Mouse (Mus musculus) bone marrow, adult 2 months (tissue): ENCODE results near the gene Dusp10. TPM values are rescaled to one million over a fixed set of nuclear protein-coding genes. Genes with fewer than 3 reads are reported as not detected.
A peak's percentile ranks its signal among the peaks of the same experiment; 100 is the strongest.

Source experiments
- H3K27ac ChIP-seq: fragments of 200-500 bp; 2 replicates; pipeline ENCODE4 v1.5.1; 2012; ENCODE audit warnings: low read depth, mild to moderate bottlenecking, control low read depth, inconsistent platforms, low read length; ENCODE audit not compliant: control insufficient read depth, poor library complexity, insufficient read depth
- H3K4me1 ChIP-seq: fragments of 200-500 bp; 2 replicates; pipeline ENCODE4 v1.6.1; 2011; ENCODE audit warnings: low read length; ENCODE audit not compliant: control insufficient read depth, insufficient read depth
- H3K4me3 ChIP-seq: fragments of 200-500 bp; replicated peaks from 2 replicates; pipeline ENCODE3; 2011; ENCODE audit warnings: mild to moderate bottlenecking, low read depth, low read length, control low read depth; ENCODE audit not compliant: control insufficient read depth
- CTCF ChIP-seq: fragments of 200-500 bp; IDR thresholded peaks from 2 replicates; pipeline ENCODE4 v1.5.1; 2011; ENCODE audit warnings: low read length, control low read depth; ENCODE audit not compliant: control insufficient read depth, insufficient read depth
- POLR2A ChIP-seq: fragments of 200-500 bp; IDR thresholded peaks from 2 replicates; pipeline ENCODE4 v1.6.1; 2011; ENCODE audit warnings: low read depth, mild to moderate bottlenecking, control low read depth, low read length, borderline replicate concordance; ENCODE audit not compliant: control insufficient read depth
- WGBS: fragments of 180-500 bp; shearing (Covaris S2); methylation state at CpG from one replicate; pipeline ENCODE4 v1.1.7; 2018; 5-methylcytosine and 5-hydroxymethylcytosine counted together
- polyA plus RNA-seq: library from polyadenylated mRNA; stranded (reverse); fragments of >200 nt; gene quantifications from 2 replicates; pipeline ENCODE4 v1.2.4, GENCODE M21; 2011; ENCODE audit warnings: low replicate concordance; ENCODE audit not compliant: missing spikeins, insufficient read depth, insufficient read length

Gene Dusp10
- 3.5 and 7.9 TPM in 2 replicates for polyA plus RNA-seq

GRCm38 (mm10) chr1:184013106-184013505 is at the start of gene Dusp10:
Dusp10 (plus strand) TSS chr1:184013302.
- 90% methylated on average over 4 of the region's 4 CpGs for WGBS
- H3K4me1 ChIP-seq = no peaks in the 10 kb centered on the region; the same call in 1 of the 2 replicates
- no peak within 1 kb of the TSS for H3K4me3 ChIP-seq
- H3K27ac ChIP-seq = no peak within 1 kb of the TSS
- TF ChIP-seq CTCF (no peak), POLR2A (no peak)

GRCm38 (mm10) chr1:183965341-183965740 is 47.8 kb upstream of the Dusp10 start:
- Histone ChIP-seq H3K4me1 (no peaks in the 10 kb centered on the region), H3K4me3 (no peak overlapping the region), H3K27ac (no peak overlapping the region)
- WGBS = 44% methylated on average over 4 of the region's 4 CpGs
- TF ChIP-seq POLR2A (no peak), CTCF (no peak)

GRCm38 (mm10) chr1:183969265-183969664 is 43.8 kb upstream of the Dusp10 start:
- WGBS = 81% methylated on average over 1 of the region's 1 CpGs

GRCm38 (mm10) chr1:183979814-183980243 is 33.3 kb upstream of the Dusp10 start:
- H3K4me3 ChIP-seq = no peak overlapping the region
- TF ChIP-seq CTCF (no peak), POLR2A (no peak)
- peaks cover 8% of the 10 kb centered on the region; the same call in 1 of the 2 replicates for H3K4me1 ChIP-seq
- peak overlapping the region; percentile 71 for H3K27ac ChIP-seq
- WGBS = 12% methylated on average over 9 of the region's 9 CpGs

More at GRCm38 (mm10) chr1:183969265-183969664, 43.8 kb upstream of the Dusp10 start:
- H3K4me3 ChIP-seq = no peak overlapping the region
- TF ChIP-seq POLR2A = no peak
- TF ChIP-seq CTCF = no peak
- no peaks in the 10 kb centered on the region for H3K4me1 ChIP-seq
- H3K27ac ChIP-seq = no peak overlapping the region

GRCm38 (mm10) chr1:183982108-183982507 is 31.0 kb upstream of the Dusp10 start:
- 12% methylated on average over 13 of the region's 13 CpGs for WGBS
- no peak for TF ChIP-seq CTCF
- TF ChIP-seq POLR2A = no peak
- Histone ChIP-seq H3K4me1 (peaks cover 8% of the 10 kb centered on the region; the same call in 1 of the 2 replicates), H3K4me3 (peak overlapping the region; percentile 12), H3K27ac (peak overlapping the region; percentile 73; the same call in 1 of the 2 replicates)

GRCm38 (mm10) chr1:183987711-183988245 is 25.3 kb upstream of the Dusp10 start:
- no peak overlapping the region for H3K4me3 ChIP-seq
- TF ChIP-seq CTCF (no peak), POLR2A (no peak)
- WGBS = 87% methylated on average over 7 of the region's 7 CpGs
- H3K4me1 ChIP-seq = no peaks in the 10 kb centered on the region
- H3K27ac ChIP-seq = no peak overlapping the region

- Histone ChIP-seq H3K27ac (no peak overlapping the region), H3K4me3 (no peak overlapping the region), H3K4me1 (no peaks in the 10 kb centered on the region)
- no peak for TF ChIP-seq POLR2A
- no peak for TF ChIP-seq CTCF
- WGBS = 68% methylated on average over 2 of the region's 2 CpGs
Measured at GRCm38 (mm10) chr1:183991921-183992320, 21.2 kb upstream of the Dusp10 start.

- Histone ChIP-seq H3K4me1 (no peaks in the 10 kb centered on the region), H3K27ac (no peak overlapping the region), H3K4me3 (no peak overlapping the region)
- WGBS = 74% methylated on average over 2 of the region's 2 CpGs
- TF ChIP-seq CTCF (no peak), POLR2A (no peak)
Measured at GRCm38 (mm10) chr1:183997207-183997606, 15.9 kb upstream of the Dusp10 start.

GRCm38 (mm10) chr1:184002470-184002869 is 10.6 kb upstream of the Dusp10 start:
- TF ChIP-seq CTCF = no peak
- no peak for TF ChIP-seq POLR2A
- Histone ChIP-seq H3K27ac (no peak overlapping the region), H3K4me1 (no peaks in the 10 kb centered on the region; the same call in 1 of the 2 replicates), H3K4me3 (no peak overlapping the region)
- WGBS = 85% methylated on average over 2 of the region's 2 CpGs
